ENCODE assay signal across 11 mouse cellular contexts in the genomic region with DNA sequence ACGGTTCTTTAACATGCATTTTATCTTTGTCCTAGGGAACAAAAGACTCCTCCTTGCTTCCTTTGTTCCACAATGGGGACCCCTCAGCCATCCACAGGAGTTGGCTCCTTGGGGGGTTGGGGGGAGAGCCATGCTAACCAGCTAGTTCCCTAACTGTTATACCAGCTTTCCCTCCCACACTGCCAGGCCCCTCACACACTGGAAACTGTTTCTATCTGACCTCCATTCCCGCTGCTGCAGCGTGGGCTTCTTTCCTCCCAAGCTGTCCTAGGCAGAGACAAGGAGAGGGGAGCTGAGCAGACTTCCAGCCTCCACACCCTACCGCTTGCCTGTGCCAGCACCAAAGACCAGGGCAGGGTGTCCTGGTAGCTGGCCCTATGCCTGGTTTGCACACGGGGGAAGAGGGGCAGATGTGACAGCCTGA. TPM values are rescaled to one million over a fixed set of nuclear protein-coding genes. Genes with fewer than 3 reads are reported as not detected.
DNase-seq lines count a peak whose midpoint lies in the region; ATAC-seq and TF ChIP-seq lines count a peak whose summit lies in the region.
"Had no signal": no experiment of that assay in that cellular context is flagged by ENCODE, and none has a peak within 500 bp of the region (broad histone marks: within the 10 kb centered on the region; RNA-seq: fewer than 3 reads in every experiment).

No protein-coding gene starts in this region.

- H3K4me1 ChIP-seq in neural tube, embryonic 13.5 days (replicated peaks) = peaks cover 100% of the 10 kb centered on the region
- peaks cover 98% of the 10 kb centered on the region for H3K4me1 ChIP-seq in neural tube, embryonic 15.5 days
- peaks cover 44% of the 10 kb centered on the region for H3K4me1 ChIP-seq in forebrain, postnatal 0 days (ENCODE audit: insufficient read depth)
- H3K4me1 ChIP-seq in midbrain, embryonic 16.5 days (ENCODE audit: control insufficient read depth, insufficient read depth, low read length) = peaks cover 76% of the 10 kb centered on the region
- H3K4me1 ChIP-seq in intestine, embryonic 15.5 days (replicated peaks) = peaks cover 36% of the 10 kb centered on the region
- H3K4me1 ChIP-seq in kidney, embryonic 16.5 days (ENCODE audit: insufficient read depth, low read length) = peaks cover 38% of the 10 kb centered on the region

- 29% methylated on average over 5 of the region's 5 CpGs for WGBS in neural tube, embryonic 13.5 days
- 30% methylated on average over 5 of the region's 5 CpGs for WGBS in neural tube, embryonic 15.5 days
- WGBS in forebrain, postnatal 0 days = 13% methylated on average over 5 of the region's 5 CpGs
- WGBS in midbrain, embryonic 16.5 days = 17% methylated on average over 5 of the region's 5 CpGs
- WGBS in intestine, embryonic 15.5 days = 41% methylated on average over 5 of the region's 5 CpGs
- WGBS in kidney, embryonic 16.5 days = 48% methylated on average over 5 of the region's 5 CpGs

- no peak overlapping the region for H3K4me2 ChIP-seq in neural tube, embryonic 13.5 days
- H3K4me2 ChIP-seq in neural tube, embryonic 15.5 days = no peak overlapping the region
- H3K4me2 ChIP-seq in forebrain, postnatal 0 days (ENCODE audit: low read depth) = 0 out of 2 replicates have a peak overlapping the region, but pooled peaks have one; percentile 9
- H3K4me2 ChIP-seq in midbrain, embryonic 16.5 days (ENCODE audit: low read length) = no peak overlapping the region
- no peak overlapping the region for H3K4me2 ChIP-seq in intestine, embryonic 15.5 days (replicated peaks)
- H3K4me2 ChIP-seq in kidney, embryonic 16.5 days (replicated peaks; ENCODE audit: low read depth, low read length) = no peak overlapping the region

- H3K9ac ChIP-seq in neural tube, embryonic 13.5 days = no peak overlapping the region
- no peak overlapping the region for H3K9ac ChIP-seq in neural tube, embryonic 15.5 days (replicated peaks)
- no peak overlapping the region for H3K9ac ChIP-seq in forebrain, postnatal 0 days
- peak overlapping the region; percentile 18; the same call in 1 of the 2 replicates for H3K9ac ChIP-seq in midbrain, embryonic 16.5 days (ENCODE audit: low read depth, low read length)
- H3K9ac ChIP-seq in intestine, embryonic 15.5 days = no peak overlapping the region
- no peak overlapping the region for H3K9ac ChIP-seq in kidney, embryonic 16.5 days (replicated peaks; ENCODE audit: low read length)

- peaks cover 20% of the 10 kb centered on the region; the same call in 1 of the 2 replicates for H3K27me3 ChIP-seq in neural tube, embryonic 13.5 days
- H3K27me3 ChIP-seq in neural tube, embryonic 15.5 days (replicated peaks) = no peaks in the 10 kb centered on the region
- no peaks in the 10 kb centered on the region for H3K27me3 ChIP-seq in forebrain, postnatal 0 days (ENCODE audit: insufficient read depth, low read length)
- H3K27me3 ChIP-seq in midbrain, embryonic 16.5 days (ENCODE audit: control insufficient read depth, insufficient read depth, low read depth, low read length) = no peaks in the 10 kb centered on the region
- H3K27me3 ChIP-seq in intestine, embryonic 15.5 days (replicated peaks) = peaks cover 55% of the 10 kb centered on the region
- H3K27me3 ChIP-seq in kidney, embryonic 16.5 days (ENCODE audit: insufficient read depth, low read length) = peaks cover 78% of the 10 kb centered on the region

- no peak for TF ChIP-seq CTCF in forebrain, postnatal 0 days (IDR thresholded peaks at IDR 0.05; ENCODE audit: low read depth)

- H3K9me3 ChIP-seq in neural tube, embryonic 13.5 days = no peaks in the 10 kb centered on the region
- no peaks in the 10 kb centered on the region for H3K9me3 ChIP-seq in neural tube, embryonic 15.5 days (replicated peaks)
- H3K9me3 ChIP-seq in forebrain, postnatal 0 days (ENCODE audit: low read length) = no peaks in the 10 kb centered on the region
- H3K9me3 ChIP-seq in midbrain, embryonic 16.5 days (replicated peaks; ENCODE audit: control insufficient read depth, low read length, poor library complexity, severe bottlenecking) = no peaks in the 10 kb centered on the region
- H3K9me3 ChIP-seq in intestine, embryonic 15.5 days = no peaks in the 10 kb centered on the region
- no peaks in the 10 kb centered on the region for H3K9me3 ChIP-seq in kidney, embryonic 16.5 days (ENCODE audit: low read length)

- H3K4me3 ChIP-seq in neural tube, embryonic 13.5 days = no peak overlapping the region
- no peak overlapping the region for H3K4me3 ChIP-seq in neural tube, embryonic 15.5 days (replicated peaks)
- H3K4me3 ChIP-seq in forebrain, postnatal 0 days (ENCODE audit: low read depth, low read length) = no peak overlapping the region
- no peak overlapping the region for H3K4me3 ChIP-seq in midbrain, embryonic 16.5 days (ENCODE audit: low read depth, low read length)
- no peak overlapping the region for H3K4me3 ChIP-seq in intestine, embryonic 15.5 days (replicated peaks)
- H3K4me3 ChIP-seq in kidney, embryonic 16.5 days (ENCODE audit: low read length) = no peak overlapping the region
- H3K4me3 ChIP-seq: heart, adult 2 months; myocyte had no signal

- no peaks in the 10 kb centered on the region for H3K36me3 ChIP-seq in neural tube, embryonic 13.5 days
- H3K36me3 ChIP-seq in neural tube, embryonic 15.5 days = no peaks in the 10 kb centered on the region
- H3K36me3 ChIP-seq in forebrain, postnatal 0 days (ENCODE audit: insufficient read depth) = peaks cover 6% of the 10 kb centered on the region; the same call in 1 of the 2 replicates
- H3K36me3 ChIP-seq in midbrain, embryonic 16.5 days (ENCODE audit: control insufficient read depth, insufficient read depth, low read length) = no peaks in the 10 kb centered on the region
- no peaks in the 10 kb centered on the region for H3K36me3 ChIP-seq in intestine, embryonic 15.5 days
- no peaks in the 10 kb centered on the region for H3K36me3 ChIP-seq in kidney, embryonic 16.5 days (ENCODE audit: insufficient read depth, low read length)

- DNase-seq in cerebellum, adult 9-11 months = peak; percentile 73
- DNase-seq in forebrain, postnatal 0 days = no peak
- no peak for DNase-seq in kidney, postnatal 25 days

- ATAC-seq in neural tube, embryonic 13.5 days (ENCODE audit: low read depth) = no peak
- ATAC-seq in neural tube, embryonic 15.5 days (ENCODE audit: low FRiP score) = no peak
- no peak for ATAC-seq in forebrain, postnatal 0 days
- no peak for ATAC-seq in midbrain, embryonic 16.5 days
- ATAC-seq in intestine, embryonic 15.5 days = no peak
- no peak for ATAC-seq in kidney, embryonic 16.5 days (ENCODE audit: low FRiP score, low TSS enrichment)

- H3K27ac ChIP-seq in neural tube, embryonic 13.5 days (replicated peaks) = peak overlapping the region; percentile 25
- H3K27ac ChIP-seq in neural tube, embryonic 15.5 days (replicated peaks) = no peak overlapping the region; the same call in 1 of the 2 replicates
- peak overlapping the region; percentile 97 for H3K27ac ChIP-seq in forebrain, postnatal 0 days (ENCODE audit: low read depth, low read length)
- peak overlapping the region; percentile 22; the same call in 1 of the 2 replicates for H3K27ac ChIP-seq in midbrain, embryonic 16.5 days (ENCODE audit: low read length)
- H3K27ac ChIP-seq in intestine, embryonic 15.5 days = no peak overlapping the region
- no peak overlapping the region for H3K27ac ChIP-seq in kidney, embryonic 16.5 days (ENCODE audit: low read length)
- H3K27ac ChIP-seq: heart, adult 2 months had no signal

RNA-seq across cellular contexts. Expression of gene Srcin1, which starts 6.7 kb away (rescaled TPM):
- 5.7 and 7.0 TPM in 2 replicates for polyA plus RNA-seq in neural tube, embryonic 13.5 days (2015; fragmentation: Nextera tagmentation; extraction: Ambion mirVana)
- polyA plus RNA-seq in neural tube, embryonic 15.5 days (2015; fragmentation: Nextera tagmentation; extraction: Ambion mirVana) = 7.2 and 10.5 TPM in 2 replicates
- 50.1 and 70.7 TPM in 2 replicates for total RNA-seq in forebrain, postnatal 0 days (2014; rRNA removed)
- polyA plus RNA-seq in forebrain, postnatal 0 days (2015; fragmentation: Nextera tagmentation; extraction: Ambion mirVana) = 8.9 and 12.0 TPM in 2 replicates
- 9.2 and 10.4 TPM in 2 replicates for polyA plus RNA-seq in midbrain, embryonic 16.5 days (2015; fragmentation: Nextera tagmentation; extraction: Ambion mirVana)
- 0.24 and 0.25 TPM in 2 replicates for polyA plus RNA-seq in intestine, embryonic 15.5 days (2015; fragmentation: Nextera tagmentation; extraction: Ambion mirVana)
- polyA plus RNA-seq in kidney, embryonic 16.5 days (2015; fragmentation: Nextera tagmentation; extraction: Ambion mirVana) = 1.0 and 1.1 TPM in 2 replicates
- total RNA-seq: hematopoietic stem cell, adult 5-6 weeks had no signal
- polyA plus RNA-seq: myocyte had no signal

Comparison
In these comparisons a context has a peak if more than half of its experiments do, and no peak if none do; other contexts are left out.
1. H3K27ac ChIP-seq: peak in neural tube, embryonic 13.5 days (single experiment), forebrain, postnatal 0 days (single experiment) and midbrain, embryonic 16.5 days (single experiment); none in neural tube, embryonic 15.5 days (single experiment), intestine, embryonic 15.5 days (single experiment) and kidney, embryonic 16.5 days (single experiment).